Mouse (Mus musculus) cerebellum, postnatal 14 days (tissue): ENCODE measurements around the gene Cst13.

ENCODE experiments used
- DNase-seq, 2 experiments: peaks; one replicate each; pipeline ENCODE4 v3.0.0; 2021; ENCODE audit warnings: mixed read lengths in 2 of 2

The Cst13 gene

DNA sequence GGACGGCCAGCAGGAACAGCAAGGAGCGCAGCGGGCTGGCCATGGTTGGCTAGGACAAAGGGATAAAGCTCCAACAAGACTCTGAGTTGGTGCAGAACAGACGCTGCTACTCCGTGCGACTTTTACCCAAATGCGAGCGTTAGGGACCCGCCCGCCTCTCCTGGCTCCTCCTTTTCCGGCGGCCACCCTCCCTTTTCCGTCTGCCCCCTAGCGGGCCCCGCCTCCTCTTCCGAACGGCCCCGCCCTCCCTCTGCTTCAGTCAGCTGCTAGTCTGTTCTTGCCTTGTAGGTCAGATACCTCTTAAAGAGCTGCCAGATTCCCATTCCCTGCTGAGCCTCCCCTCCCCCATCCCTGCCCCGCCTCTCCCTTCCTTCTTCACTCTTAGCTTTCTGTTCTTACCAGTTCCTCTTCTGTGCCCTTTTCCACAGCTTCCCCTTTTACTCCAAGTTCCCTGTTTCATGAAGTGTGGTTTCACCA is 55.5 kb downstream of the Cst13 start, which contains the start of gene Cst3:
TSS of gene Cst3 (minus strand) at position 358 of the 477 bp plus-strand sequence.
- peak; percentile 88 to 90 for DNase-seq

DNA sequence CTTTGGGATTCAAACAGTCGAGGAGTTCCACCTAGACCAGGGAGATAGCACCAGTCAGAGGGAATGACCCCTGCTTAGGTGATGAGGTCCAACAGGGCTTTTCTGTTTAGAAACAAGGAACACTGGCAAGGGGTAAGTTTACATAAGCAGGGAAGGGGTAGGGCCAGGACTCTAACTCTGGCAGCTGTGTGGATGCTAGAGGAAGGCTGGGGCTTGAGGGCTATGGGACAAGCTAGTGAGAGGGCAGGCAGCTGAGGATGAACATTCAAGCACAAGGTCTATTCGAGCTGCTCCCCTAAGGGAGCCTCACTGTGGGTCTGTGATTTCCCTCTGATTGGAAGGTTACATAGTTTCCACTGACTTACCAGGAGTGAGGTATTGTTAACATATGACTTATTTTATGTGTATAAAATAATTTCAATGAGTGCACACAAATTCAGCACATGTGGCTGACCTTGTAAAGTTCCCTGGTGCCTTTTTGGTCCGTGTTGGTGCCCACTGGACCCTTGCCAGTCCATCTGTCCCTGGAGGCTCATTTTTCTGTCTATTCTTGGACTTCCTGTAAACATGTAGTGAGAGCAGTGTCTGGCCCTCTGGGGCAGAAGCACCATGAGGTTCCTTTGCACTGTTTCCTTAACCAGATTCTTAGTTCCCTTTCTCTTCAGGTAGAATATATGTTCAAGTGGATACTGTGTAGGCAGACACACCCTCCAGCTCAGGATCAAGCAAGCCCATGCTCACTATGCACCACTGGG is 57.3 kb downstream of the Cst13 start:
- no peak for DNase-seq

DNA sequence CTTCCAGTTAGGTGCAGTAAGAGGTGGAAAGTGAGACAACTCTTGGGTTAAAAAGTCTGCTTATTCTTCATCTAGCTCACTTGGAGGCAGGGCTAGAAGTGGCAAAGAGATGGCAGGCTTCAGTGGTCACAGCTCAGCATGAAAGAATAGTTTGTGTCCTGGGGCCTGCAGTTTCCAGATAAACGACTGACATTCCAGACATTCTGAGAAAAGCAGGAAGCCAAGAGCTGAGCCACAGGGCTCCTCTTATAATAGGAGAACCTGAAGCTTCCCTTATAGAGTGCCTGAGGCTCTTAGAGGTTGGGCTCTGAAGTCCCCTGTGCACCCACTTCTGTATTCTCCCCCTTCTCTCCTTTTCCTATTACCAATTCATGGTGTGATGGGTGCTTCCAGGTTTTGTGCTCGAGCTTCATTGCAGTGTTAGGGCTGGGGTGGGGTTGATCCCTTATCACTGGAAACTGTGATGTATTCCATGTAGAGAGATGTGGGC is 58.8 kb downstream of the Cst13 start:
- no peak for DNase-seq

DNA sequence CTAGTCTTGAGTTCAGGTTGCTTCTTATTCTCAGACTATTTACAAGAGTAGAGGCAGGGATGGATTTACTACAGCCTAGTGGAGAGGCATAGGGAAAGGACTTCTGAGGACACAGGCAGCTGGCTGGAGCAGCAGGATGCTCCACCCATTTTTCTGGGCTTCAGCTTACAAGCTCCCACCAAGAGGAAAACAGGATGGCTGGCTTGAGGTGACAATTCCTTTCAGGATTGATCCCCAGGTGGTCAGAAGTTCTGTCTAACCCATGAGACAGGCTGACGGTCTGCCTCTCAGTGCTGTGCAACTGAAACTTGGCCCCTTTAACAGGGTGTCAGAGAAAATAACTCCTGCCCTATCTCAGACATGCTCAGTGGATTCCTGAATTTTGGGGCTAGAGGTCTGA is 59.3 kb downstream of the Cst13 start:
- no peak for DNase-seq
